Mouse (Mus musculus): ENCODE data around the gene Ccnd3. TPM values are rescaled to one million over a fixed set of nuclear protein-coding genes. Genes with fewer than 3 reads are reported as not detected.

Gene Ccnd3
- total and polyA plus RNA-seq, 3 experiments: 143 to 568 TPM; not detected in 1

- no peak overlapping the region for H3K4me3 ChIP-seq (ENCODE audit: control insufficient read depth in 1 of 2, insufficient read depth in 1 of 2, low read depth in 2 of 2, low read length in 2 of 2)
- no peaks in the 10 kb centered on the region for H3K27me3 ChIP-seq (ENCODE audit: control insufficient read depth in 1 of 2, insufficient read depth in 2 of 2, low read length in 2 of 2)
- H3K9me3 ChIP-seq (replicated peaks; ENCODE audit: insufficient read depth, low read length): no peaks in the 10 kb centered on the region
- peaks cover 17 to 54% of the 10 kb centered on the region in 2 experiments for H3K4me1 ChIP-seq (ENCODE audit: control insufficient read depth in 1 of 2, insufficient read depth in 2 of 2, low read length in 2 of 2)
- TF ChIP-seq MAZ (IDR thresholded peaks at IDR 0.05; ENCODE audit: low read depth, low read length) (peak; percentile 75; the same call in 1 of the 2 replicates), ETS1 (IDR thresholded peaks at IDR 0.05; ENCODE audit: low read depth, low read length) (0 out of 2 replicates have a peak, but pooled peaks have one; percentile 24), POLR2A (IDR thresholded peaks at IDR 0.05; ENCODE audit: control insufficient read depth in 1 of 2, insufficient read depth in 1 of 2, low read depth in 1 of 2, low read length in 2 of 2, poor library complexity in 1 of 2) (peak in 1 of 2 experiments; percentile 63; a peak in 2 of 4 replicates), TBP (IDR thresholded peaks at IDR 0.05; ENCODE audit: low read depth, low read length) (no peak; the same call in 1 of the 2 replicates), HCFC1 (IDR thresholded peaks at IDR 0.05; ENCODE audit: low read depth, low read length) (0 out of 2 replicates have a peak, but pooled peaks have one; percentile 37), ZNF384 (IDR thresholded peaks at IDR 0.05; ENCODE audit: low read depth, low read length) (peak; percentile 72; the same call in 1 of the 2 replicates), EP300 (IDR thresholded peaks at IDR 0.05; ENCODE audit: low read depth in 1 of 2, low read length in 2 of 2) (peak; percentile 41 to 45; a peak in 2 of 4 replicates), USF2 (IDR thresholded peaks at IDR 0.05; ENCODE audit: borderline replicate concordance in 1 of 2, insufficient read depth in 1 of 2, low read depth in 1 of 2, low read length in 2 of 2) (no peak), SMC3 (IDR thresholded peaks at IDR 0.05; ENCODE audit: low read depth, low read length) (0 out of 2 replicates have a peak, but pooled peaks have one; percentile 21), ELF1 (IDR thresholded peaks at IDR 0.05; ENCODE audit: low read depth, low read length) (0 out of 2 replicates have a peak, but pooled peaks have one; percentile 35), CTCF (IDR thresholded peaks at IDR 0.05 in 2 of 3, conservative IDR thresholded peaks at IDR 0.05 in 1 of 3; ENCODE audit: control insufficient read depth in 1 of 3, insufficient read depth in 1 of 3, low read depth in 2 of 3, low read length in 3 of 3, poor library complexity in 1 of 3, severe bottlenecking in 1 of 3) (no peak), SIN3A (IDR thresholded peaks at IDR 0.05; ENCODE audit: low read length) (peak; percentile 41; the same call in 1 of the 2 replicates)
- H3K27ac ChIP-seq (ENCODE audit: control insufficient read depth, low read depth, low read length): peak overlapping the region; percentile 77
- peak overlapping the region; percentile 10; the same call in 1 of the 2 replicates for H3K9ac ChIP-seq (ENCODE audit: control insufficient read depth, low read depth, low read length, poor library complexity, severe bottlenecking)
- peaks cover 3 to 47% of the 10 kb centered on the region in 2 experiments; a peak in 3 of 4 replicates for H3K36me3 ChIP-seq (ENCODE audit: control insufficient read depth in 1 of 2, insufficient read depth in 2 of 2, low read length in 2 of 2)
- peak; percentile 86 for DNase-seq (ENCODE audit: low read depth, low spot score)
- peaks cover 14% of the 10 kb centered on the region for H3K79me2 ChIP-seq (ENCODE audit: control insufficient read depth, insufficient read depth, low read length, poor library complexity)
Observed at GRCm38 (mm10) chr17:47599511-47600297, 94.9 kb downstream of the Ccnd3 start.

- peak overlapping the region; percentile 13; the same call in 1 of the 2 replicates for H3K9ac ChIP-seq (ENCODE audit: control insufficient read depth, low read depth, low read length, poor library complexity, severe bottlenecking)
- H3K4me1 ChIP-seq (ENCODE audit: control insufficient read depth in 1 of 2, insufficient read depth in 2 of 2, low read length in 2 of 2): peaks cover 17 to 49% of the 10 kb centered on the region in 2 experiments
Observed at GRCm38 (mm10) chr17:47600601-47601388, 95.9 kb downstream of the Ccnd3 start.

More at GRCm38 (mm10) chr17:47600601-47601388, 95.9 kb downstream of the Ccnd3 start:
- peaks cover 4 to 47% of the 10 kb centered on the region in 2 experiments; a peak in 3 of 4 replicates for H3K36me3 ChIP-seq (ENCODE audit: control insufficient read depth in 1 of 2, insufficient read depth in 2 of 2, low read length in 2 of 2)
- H3K9me3 ChIP-seq (replicated peaks; ENCODE audit: insufficient read depth, low read length): no peaks in the 10 kb centered on the region
- H3K27me3 ChIP-seq (ENCODE audit: control insufficient read depth in 1 of 2, insufficient read depth in 2 of 2, low read length in 2 of 2): no peaks in the 10 kb centered on the region
- peak overlapping the region; percentile 77 for H3K27ac ChIP-seq (ENCODE audit: control insufficient read depth, low read depth, low read length)
- DNase-seq (ENCODE audit: low read depth, low spot score): no peak
- no peak overlapping the region for H3K4me3 ChIP-seq (ENCODE audit: control insufficient read depth in 1 of 2, insufficient read depth in 1 of 2, low read depth in 2 of 2, low read length in 2 of 2)
- TF ChIP-seq RCOR1 (IDR thresholded peaks at IDR 0.05; ENCODE audit: low read depth, low read length) (no peak), TBP (IDR thresholded peaks at IDR 0.05; ENCODE audit: low read depth, low read length) (no peak), ZC3H11A (IDR thresholded peaks at IDR 0.05; ENCODE audit: low read depth, low read length) (no peak), MAX (IDR thresholded peaks at IDR 0.05; ENCODE audit: low read length) (no peak), ELF1 (IDR thresholded peaks at IDR 0.05; ENCODE audit: low read depth, low read length) (no peak), POLR2A (IDR thresholded peaks at IDR 0.05; ENCODE audit: control insufficient read depth in 1 of 2, insufficient read depth in 1 of 2, low read depth in 1 of 2, low read length in 2 of 2, poor library complexity in 1 of 2) (no peak), TCF12 (IDR thresholded peaks at IDR 0.05; ENCODE audit: low read depth, low read length) (no peak), SMC3 (IDR thresholded peaks at IDR 0.05; ENCODE audit: low read depth, low read length) (no peak), GABPA (IDR thresholded peaks at IDR 0.05; ENCODE audit: low read depth, low read length) (no peak), CHD1 (IDR thresholded peaks at IDR 0.05; ENCODE audit: low read depth, low read length) (no peak), POLR2AphosphoS5 (IDR thresholded peaks at IDR 0.05; ENCODE audit: borderline replicate concordance, low read depth, low read length) (no peak), TAL1 (IDR thresholded peaks at IDR 0.05; ENCODE audit: low read length) (no peak), GATA1 (IDR thresholded peaks at IDR 0.05; ENCODE audit: low read depth, low read length) (no peak), CHD2 (IDR thresholded peaks at IDR 0.05; ENCODE audit: low read length) (no peak), USF2 (IDR thresholded peaks at IDR 0.05; ENCODE audit: borderline replicate concordance in 1 of 2, insufficient read depth in 1 of 2, low read depth in 1 of 2, low read length in 2 of 2) (no peak), CTCF (IDR thresholded peaks at IDR 0.05 in 2 of 3, conservative IDR thresholded peaks at IDR 0.05 in 1 of 3; ENCODE audit: control insufficient read depth in 1 of 3, insufficient read depth in 1 of 3, low read depth in 2 of 3, low read length in 3 of 3, poor library complexity in 1 of 3, severe bottlenecking in 1 of 3) (no peak)
- H3K79me2 ChIP-seq (ENCODE audit: control insufficient read depth, insufficient read depth, low read length, poor library complexity): peaks cover 9% of the 10 kb centered on the region

All from MEL (cell line).